Mouse (Mus musculus) heart, embryonic 15.5 days (tissue): ENCODE results near the gene Tnfrsf14. TPM values are rescaled to one million over a fixed set of nuclear protein-coding genes. Genes with fewer than 3 reads are reported as not detected.
A peak's percentile ranks its signal among the peaks of the same experiment; 100 is the strongest.

ENCODE experiments used
- ATAC-seq: fragments of 200-750 bp; cut with Nextera tagmentation; replicated peaks from 2 replicates; pipeline ENCODE4 v1.8.0; 2017; ENCODE audit warnings: low read depth, moderate TSS enrichment; ENCODE audit not compliant: insufficient number of reproducible peaks, insufficient read depth, low FRiP score
- H3K27ac ChIP-seq: fragments of 300-500 bp; sonication (generic); 2 replicates; pipeline ENCODE4 v1.5.1; 2015; ENCODE audit warnings: mild to moderate bottlenecking, inconsistent platforms
- H3K27me3 ChIP-seq: fragments of 300-500 bp; sonication (generic); 2 replicates; pipeline ENCODE4 v1.6.1; 2015; ENCODE audit warnings: inconsistent platforms
- H3K36me3 ChIP-seq: fragments of 300-500 bp; sonication (generic); 2 replicates; pipeline ENCODE4 v1.6.1; 2015; ENCODE audit warnings: mild to moderate bottlenecking, inconsistent platforms
- H3K4me1 ChIP-seq: fragments of 300-500 bp; sonication (generic); replicated peaks from 2 replicates; pipeline ENCODE4 v1.6.1; 2015; ENCODE audit warnings: inconsistent platforms
- H3K4me2 ChIP-seq: fragments of 300-500 bp; sonication (generic); 2 replicates; pipeline ENCODE4 v1.6.1; 2015; ENCODE audit warnings: inconsistent platforms, mild to moderate bottlenecking, moderate library complexity
- H3K4me3 ChIP-seq: fragments of 300-500 bp; sonication (generic); 2 replicates; pipeline ENCODE4 v1.5.1; 2015; ENCODE audit warnings: mild to moderate bottlenecking, inconsistent platforms
- H3K9ac ChIP-seq: fragments of 300-500 bp; sonication (generic); 2 replicates; pipeline ENCODE4 v1.6.1; 2015; ENCODE audit warnings: mild to moderate bottlenecking, inconsistent platforms
- H3K9me3 ChIP-seq: fragments of 300-500 bp; sonication (generic); replicated peaks from 2 replicates; pipeline ENCODE4 v1.6.1; 2016; ENCODE audit warnings: inconsistent platforms
- WGBS: fragments of 180-500 bp; shearing (Covaris S2); methylation state at CpG from one replicate; pipeline ENCODE4 v1.1.7; 2015; ENCODE audit warnings: mixed read lengths; 5-methylcytosine and 5-hydroxymethylcytosine counted together
- polyA plus RNA-seq: library from polyadenylated mRNA; unstranded; fragments of >200 nt; fragmentation: Nextera tagmentation; extraction: Ambion mirVana; gene quantifications from 2 replicates; pipeline ENCODE4 v1.2.1, GENCODE M21; 2015

The Tnfrsf14 gene
- polyA plus RNA-seq, 1 experiment from 2014 or later, result 0.57 TPM

DNA sequence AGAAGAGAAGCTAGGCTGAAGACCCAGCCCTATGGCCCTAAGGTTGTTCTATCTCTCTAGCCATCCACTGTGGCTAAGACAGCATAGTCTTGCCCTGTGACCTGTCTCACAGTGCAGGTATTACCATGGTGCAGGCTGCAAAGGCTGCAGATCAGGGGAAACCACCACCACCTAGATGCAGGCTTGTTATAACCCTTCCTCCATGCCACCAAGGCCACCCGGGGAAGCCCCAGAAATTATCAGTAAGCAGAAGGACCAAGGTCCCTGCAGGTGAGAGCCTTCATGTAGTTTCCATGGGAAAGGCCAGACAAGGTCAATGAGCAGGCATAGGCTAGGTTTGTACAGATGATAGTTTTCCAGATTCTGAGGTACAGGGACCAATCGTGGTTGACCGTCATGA lies 14.5 kb downstream of the Tnfrsf14 start:
- H3K36me3 ChIP-seq, result no peaks in the 10 kb centered on the region
- no peak for ATAC-seq
- H3K4me1 ChIP-seq, result peaks cover 4% of the 10 kb centered on the region; the same call in 1 of the 2 replicates
- 93% methylated on average over 3 of the region's 3 CpGs for WGBS
- H3K4me2 ChIP-seq, result no peak overlapping the region
- H3K27ac ChIP-seq, result no peak overlapping the region
- H3K4me3 ChIP-seq, result no peak overlapping the region
- H3K9ac ChIP-seq, result no peak overlapping the region
- no peaks in the 10 kb centered on the region for H3K27me3 ChIP-seq
- no peaks in the 10 kb centered on the region for H3K9me3 ChIP-seq

- H3K9ac ChIP-seq, result no peak overlapping the region
- no peak for ATAC-seq
These were observed 16.7 kb downstream of the Tnfrsf14 start for GRCm38 (mm10) chr4:154911644-154912043.

DNA sequence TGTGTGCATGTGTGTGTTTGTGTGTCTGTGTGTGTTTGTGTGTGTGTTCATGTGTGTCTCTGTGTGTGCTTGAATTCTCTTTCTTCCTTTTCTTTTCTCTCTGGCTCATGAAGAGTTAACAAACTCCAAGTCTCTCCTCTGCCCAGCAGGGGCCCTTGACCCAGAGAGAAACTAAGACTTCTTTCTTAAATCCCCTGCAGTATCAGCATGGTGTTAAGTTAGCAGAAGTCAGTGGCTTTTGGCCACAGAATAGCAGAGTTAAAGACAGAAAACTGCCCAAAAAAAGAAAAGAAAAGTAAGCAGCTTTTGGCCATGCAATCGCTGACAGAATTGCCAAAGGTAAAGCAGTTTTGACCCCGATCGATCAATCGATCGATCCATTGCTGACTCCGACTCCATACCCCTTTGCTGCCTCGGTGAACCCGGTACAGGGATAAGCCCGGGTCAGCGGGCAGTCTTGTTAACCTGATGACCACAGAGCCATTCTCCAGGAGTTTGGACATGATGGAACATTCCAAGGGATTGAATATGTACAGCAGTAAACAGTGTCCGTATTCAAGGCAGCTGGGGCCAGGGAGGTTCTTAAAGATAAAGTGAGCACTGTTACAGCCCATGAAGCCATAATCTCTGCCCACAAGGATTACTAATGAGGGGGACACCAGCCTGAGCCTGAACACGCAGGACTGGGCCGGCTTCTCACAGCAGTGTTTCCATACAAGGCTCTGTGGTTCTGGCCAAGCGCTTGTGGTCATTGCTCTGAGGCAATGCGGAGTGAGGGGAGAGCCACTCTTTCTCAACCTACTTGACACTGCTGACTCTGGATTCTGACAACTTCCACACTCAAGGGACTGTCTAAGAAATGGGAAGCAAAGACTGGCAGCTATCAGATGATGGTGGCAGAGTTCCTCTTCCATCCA lies 17.5 kb downstream of the Tnfrsf14 start:
- Histone ChIP-seq H3K36me3 (no peaks in the 10 kb centered on the region), H3K27ac (no peak overlapping the region), H3K4me2 (no peak overlapping the region), H3K4me1 (peaks cover 9% of the 10 kb centered on the region), H3K4me3 (no peak overlapping the region), H3K27me3 (no peaks in the 10 kb centered on the region), H3K9me3 (no peaks in the 10 kb centered on the region), H3K9ac (no peak overlapping the region)
- 28% methylated on average over 15 of the region's 15 CpGs for WGBS
- no peak for ATAC-seq

More at GRCm38 (mm10) chr4:154911644-154912043, 16.7 kb downstream of the Tnfrsf14 start:
- H3K4me2 ChIP-seq, result no peak overlapping the region
- H3K27me3 ChIP-seq, result no peaks in the 10 kb centered on the region
- no peaks in the 10 kb centered on the region for H3K36me3 ChIP-seq
- 56% methylated on average over 2 of the region's 2 CpGs for WGBS
- no peaks in the 10 kb centered on the region for H3K9me3 ChIP-seq
- no peak overlapping the region for H3K4me3 ChIP-seq
- H3K4me1 ChIP-seq, result peaks cover 9% of the 10 kb centered on the region
- H3K27ac ChIP-seq, result no peak overlapping the region

GRCm38 (mm10) chr4:154908490-154908889 lies 19.9 kb downstream of the Tnfrsf14 start:
- Histone ChIP-seq H3K9ac (no peak overlapping the region), H3K4me1 (peaks cover 18% of the 10 kb centered on the region), H3K27ac (no peak overlapping the region), H3K9me3 (no peaks in the 10 kb centered on the region), H3K4me3 (no peak overlapping the region), H3K4me2 (no peak overlapping the region), H3K36me3 (no peaks in the 10 kb centered on the region), H3K27me3 (no peaks in the 10 kb centered on the region)
- WGBS, result 76% methylated on average over 5 of the region's 5 CpGs
- no peak for ATAC-seq

- no peak overlapping the region for H3K9ac ChIP-seq
- H3K27ac ChIP-seq, result 0 out of 2 replicates have a peak overlapping the region, but pooled peaks have one; percentile 21
- no peaks in the 10 kb centered on the region for H3K27me3 ChIP-seq
- no peaks in the 10 kb centered on the region for H3K36me3 ChIP-seq
- peak overlapping the region; percentile 44; the same call in 1 of the 2 replicates for H3K4me2 ChIP-seq
- no peak overlapping the region for H3K4me3 ChIP-seq
- H3K9me3 ChIP-seq, result no peaks in the 10 kb centered on the region
- peaks cover 18% of the 10 kb centered on the region for H3K4me1 ChIP-seq
- ATAC-seq, result peak; percentile 61
- WGBS, result 41% methylated on average over 17 of the region's 17 CpGs
These were observed 20.5 kb downstream of the Tnfrsf14 start for GRCm38 (mm10) chr4:154907833-154908232.

- no peaks in the 10 kb centered on the region for H3K27me3 ChIP-seq
- peak overlapping the region; percentile 32 for H3K9ac ChIP-seq
- peaks cover 13% of the 10 kb centered on the region for H3K4me1 ChIP-seq
- ATAC-seq, result peak; percentile 79
- peak overlapping the region; percentile 48 for H3K4me3 ChIP-seq
- no peak overlapping the region for H3K27ac ChIP-seq
- no peaks in the 10 kb centered on the region for H3K9me3 ChIP-seq
- under 1% methylated on average over 16 of the region's 16 CpGs for WGBS
- no peaks in the 10 kb centered on the region for H3K36me3 ChIP-seq
- peak overlapping the region; percentile 74 for H3K4me2 ChIP-seq
These were observed 23.9 kb downstream of the Tnfrsf14 start for GRCm38 (mm10) chr4:154904185-154905071.

GRCm38 (mm10) chr4:154902371-154902770 lies 26.0 kb downstream of the Tnfrsf14 start:
- Histone ChIP-seq H3K4me1 (peaks cover 27% of the 10 kb centered on the region), H3K4me2 (no peak overlapping the region), H3K27ac (no peak overlapping the region), H3K27me3 (no peaks in the 10 kb centered on the region), H3K4me3 (no peak overlapping the region), H3K36me3 (no peaks in the 10 kb centered on the region), H3K9me3 (no peaks in the 10 kb centered on the region), H3K9ac (no peak overlapping the region)
- WGBS, result 79% methylated on average over 2 of the region's 2 CpGs
- ATAC-seq, result no peak

GRCm38 (mm10) chr4:154898506-154899446 lies 29.6 kb downstream of the Tnfrsf14 start, which contains the start of gene Fam213b:
Fam213b (minus strand) TSS chr4:154899135.
- 4% methylated on average over 43 of the region's 43 CpGs for WGBS
- no peaks in the 10 kb centered on the region for H3K36me3 ChIP-seq
- peak; percentile 96 for ATAC-seq
- H3K27me3 ChIP-seq, result peaks cover 11% of the 10 kb centered on the region; the same call in 1 of the 2 replicates
- peak within 1 kb of the TSS; percentile 65 for H3K4me3 ChIP-seq
- H3K9ac ChIP-seq, result peak within 1 kb of the TSS; percentile 76
- peak within 1 kb of the TSS; percentile 97 for H3K4me2 ChIP-seq
- H3K27ac ChIP-seq, result peak within 1 kb of the TSS; percentile 70
- no peaks in the 10 kb centered on the region for H3K9me3 ChIP-seq
- H3K4me1 ChIP-seq, result peaks cover 21% of the 10 kb centered on the region

GRCm38 (mm10) chr4:154897676-154898465 lies 30.5 kb downstream of the Tnfrsf14 start:
- Histone ChIP-seq H3K9me3 (no peaks in the 10 kb centered on the region), H3K4me2 (peak overlapping the region; percentile 97), H3K27me3 (peaks cover 11% of the 10 kb centered on the region; the same call in 1 of the 2 replicates), H3K4me1 (peaks cover 21% of the 10 kb centered on the region), H3K36me3 (no peaks in the 10 kb centered on the region), H3K9ac (peak overlapping the region; percentile 76), H3K4me3 (peak overlapping the region; percentile 65), H3K27ac (peak overlapping the region; percentile 70; the same call in 1 of the 2 replicates)
- 61% methylated on average over 6 of the region's 6 CpGs for WGBS
- ATAC-seq, result no peak

DNA sequence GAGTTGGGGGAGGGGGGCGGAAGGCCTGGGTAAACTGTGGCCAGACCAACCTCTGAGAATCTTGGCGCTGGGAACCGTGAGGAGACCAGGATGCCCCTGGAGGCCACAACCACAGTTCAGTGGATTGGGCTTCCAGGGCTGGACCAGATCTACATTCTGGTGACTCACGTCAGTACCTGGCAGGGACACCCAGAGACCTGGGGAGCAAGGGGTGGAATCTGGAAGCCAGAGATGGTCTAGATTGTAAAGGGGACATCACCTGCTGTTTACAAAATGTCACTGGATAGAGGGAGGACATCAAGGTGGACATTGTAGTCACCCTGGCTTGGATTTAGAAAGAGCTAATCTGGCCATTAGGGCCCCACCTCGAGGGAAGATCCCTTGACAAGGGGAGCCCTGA lies 32.8 kb downstream of the Tnfrsf14 start:
- Histone ChIP-seq H3K4me2 (no peak overlapping the region), H3K27ac (no peak overlapping the region), H3K9me3 (no peaks in the 10 kb centered on the region), H3K4me1 (peaks cover 21% of the 10 kb centered on the region), H3K36me3 (no peaks in the 10 kb centered on the region), H3K9ac (no peak overlapping the region), H3K4me3 (no peak overlapping the region), H3K27me3 (peaks cover 11% of the 10 kb centered on the region; the same call in 1 of the 2 replicates)
- 76% methylated on average over 5 of the region's 5 CpGs for WGBS
- ATAC-seq, result no peak
